Mouse (Mus musculus) lung, postnatal 0 days (tissue): ENCODE measurements around the gene Utp4. TPM values are rescaled to one million over a fixed set of nuclear protein-coding genes. Genes with fewer than 3 reads are reported as not detected.
A peak's percentile ranks its signal among the peaks of the same experiment; 100 is the strongest.

ENCODE experiments used
- ATAC-seq: fragments of 200-750 bp; cut with Nextera tagmentation; 2 replicates; pipeline ENCODE4 v1.8.0; 2017; ENCODE audit warnings: moderate library complexity
- DNase-seq: peaks from one replicate; pipeline ENCODE4 v3.0.0-alpha.2; 2016; ENCODE audit warnings: low spot score
- H3K27ac ChIP-seq: fragments of 300-500 bp; sonication (generic); 2 replicates; pipeline ENCODE4 v1.5.1; 2014; ENCODE audit warnings: antibody characterized with exemption, mild to moderate bottlenecking, low read length, mixed read lengths
- H3K27me3 ChIP-seq: fragments of 300-500 bp; sonication (generic); replicated peaks from 2 replicates; pipeline ENCODE4 v1.6.1; 2014; ENCODE audit warnings: low read length, mixed read lengths; ENCODE audit not compliant: insufficient read depth
- H3K36me3 ChIP-seq: fragments of 300-500 bp; sonication (generic); 2 replicates; pipeline ENCODE4 v1.6.1; 2014; ENCODE audit warnings: low read length, mixed read lengths; ENCODE audit not compliant: insufficient read depth
- H3K4me1 ChIP-seq: fragments of 300-500 bp; sonication (generic); 2 replicates; pipeline ENCODE4 v1.6.1; 2014; ENCODE audit warnings: antibody characterized with exemption, low read depth, low read length, mixed read lengths; ENCODE audit not compliant: insufficient read depth
- H3K4me2 ChIP-seq: fragments of 300-500 bp; sonication (generic); replicated peaks from 2 replicates; pipeline ENCODE4 v1.6.1; 2014; ENCODE audit warnings: low read depth, mild to moderate bottlenecking, low read length, moderate library complexity, mixed read lengths
- H3K4me3 ChIP-seq: fragments of 300-500 bp; sonication (generic); 2 replicates; pipeline ENCODE4 v1.5.1; 2014; ENCODE audit warnings: low read depth, low read length
- H3K9ac ChIP-seq: fragments of 300-500 bp; sonication (generic); replicated peaks from 2 replicates; pipeline ENCODE4 v1.6.1; 2014; ENCODE audit warnings: low read depth, mild to moderate bottlenecking
- H3K9me3 ChIP-seq: fragments of 300-500 bp; sonication (generic); 2 replicates; pipeline ENCODE4 v1.6.1; 2016; ENCODE audit warnings: low read length, mixed read lengths
- CTCF ChIP-seq: IDR thresholded peaks from 2 replicates; pipeline ENCODE4 v1.5.1; 2016; ENCODE audit warnings: antibody characterized with exemption, mild to moderate bottlenecking
- EP300 ChIP-seq: IDR thresholded peaks from 2 replicates; pipeline ENCODE4 v1.6.1; 2016; ENCODE audit warnings: antibody characterized with exemption, mild to moderate bottlenecking, control low read depth
- WGBS: fragments of 180-500 bp; shearing (Covaris S2); extraction: QIAGEN DNeasy Blood & Tissue Kit; methylation state at CpG from one replicate; pipeline ENCODE4 v1.1.7; 2014; 5-methylcytosine and 5-hydroxymethylcytosine counted together
- polyA plus RNA-seq: library from polyadenylated mRNA; unstranded; fragments of >200 nt; fragmentation: Nextera tagmentation; extraction: Ambion mirVana; gene quantifications from 2 replicates; pipeline ENCODE4 v1.2.1, GENCODE M21; 2015

Gene Utp4
- polyA plus RNA-seq, 1 experiment from 2014 or later, result 26.7 TPM

DNA sequence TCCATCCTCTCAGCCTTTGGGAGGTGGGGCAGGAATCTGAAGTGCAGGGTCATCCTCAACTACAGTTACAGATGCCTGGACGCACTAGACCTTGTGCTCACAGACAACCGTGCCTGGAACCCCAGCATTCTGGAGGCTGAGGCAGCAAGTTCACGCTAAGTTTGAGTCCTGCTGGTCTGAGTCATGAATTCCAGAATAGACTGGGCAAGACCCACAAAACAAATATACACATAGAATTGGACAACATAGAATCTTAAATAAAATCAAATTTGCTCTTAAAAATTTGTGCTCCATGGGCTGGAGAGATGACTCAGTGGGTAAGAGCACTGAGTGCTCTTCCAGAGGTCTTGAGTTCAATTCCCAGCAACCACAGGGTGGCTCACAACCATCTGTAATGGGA is 63.6 kb downstream of the Utp4 start:
- no peak overlapping the region for H3K27ac ChIP-seq
- H3K36me3 ChIP-seq, result no peaks in the 10 kb centered on the region
- no peak overlapping the region for H3K9ac ChIP-seq
- no peaks in the 10 kb centered on the region for H3K9me3 ChIP-seq
- no peak overlapping the region for H3K4me3 ChIP-seq
- DNase-seq (no peak), ATAC-seq (no peak)
- TF ChIP-seq CTCF, result no peak
- no peak for TF ChIP-seq EP300
- no peaks in the 10 kb centered on the region for H3K27me3 ChIP-seq
- WGBS, result 72% methylated on average over 3 of the region's 3 CpGs
- no peak overlapping the region for H3K4me2 ChIP-seq
- peaks cover 3% of the 10 kb centered on the region; the same call in 1 of the 2 replicates for H3K4me1 ChIP-seq

DNA sequence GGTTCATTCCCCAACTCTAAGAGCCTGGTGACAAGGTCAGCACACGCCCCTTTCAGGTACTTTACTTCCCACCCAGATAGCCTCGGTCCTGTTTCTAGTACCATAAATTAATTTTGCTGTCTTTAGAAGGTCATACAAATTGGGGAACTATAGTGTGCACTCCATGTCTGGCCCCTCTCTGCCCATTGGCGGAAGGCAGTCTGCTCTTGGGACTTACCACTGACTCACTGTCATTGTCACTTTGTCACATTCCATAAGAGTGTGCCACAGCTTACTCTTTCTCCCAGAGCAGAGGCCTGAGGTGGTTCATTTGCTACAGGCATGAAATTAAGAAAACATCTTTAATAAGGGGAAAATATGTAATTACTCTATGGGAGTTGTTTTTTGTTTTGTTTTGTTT is 64.8 kb downstream of the Utp4 start:
- no peaks in the 10 kb centered on the region for H3K9me3 ChIP-seq
- no peaks in the 10 kb centered on the region for H3K27me3 ChIP-seq
- H3K9ac ChIP-seq, result no peak overlapping the region
- H3K27ac ChIP-seq, result no peak overlapping the region
- ATAC-seq (no peak), DNase-seq (no peak)
- H3K36me3 ChIP-seq, result no peaks in the 10 kb centered on the region
- TF ChIP-seq EP300 (no peak), CTCF (no peak)
- H3K4me3 ChIP-seq, result no peak overlapping the region
- H3K4me1 ChIP-seq, result peaks cover 3% of the 10 kb centered on the region; the same call in 1 of the 2 replicates
- 71% methylated on average over 3 of the region's 3 CpGs for WGBS
- no peak overlapping the region for H3K4me2 ChIP-seq

DNA sequence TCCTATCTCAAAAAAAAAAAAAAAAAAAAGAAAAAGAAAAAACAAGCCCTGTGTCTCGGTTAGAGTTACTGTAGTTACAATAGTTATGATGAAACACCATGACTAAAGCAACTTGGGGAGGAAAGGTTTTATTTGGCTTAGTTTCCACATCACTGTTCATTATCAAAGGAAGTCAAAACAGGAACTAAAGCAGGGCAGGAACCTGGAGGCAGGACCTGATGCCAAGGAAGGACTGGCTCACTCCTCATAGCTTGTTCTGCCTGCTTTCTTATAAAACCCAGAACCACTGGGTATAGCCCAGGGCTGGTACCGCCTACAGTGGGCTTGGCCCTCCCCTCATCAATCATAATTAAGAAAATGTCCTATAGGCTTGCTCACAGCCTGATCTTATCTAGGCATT is 66.2 kb downstream of the Utp4 start:
- ATAC-seq, result no peak
- WGBS, result 82% methylated on average over 2 of the region's 2 CpGs
- no peak overlapping the region for H3K4me3 ChIP-seq
- H3K27ac ChIP-seq, result no peak overlapping the region
- peaks cover 3% of the 10 kb centered on the region; the same call in 1 of the 2 replicates for H3K4me1 ChIP-seq
- H3K27me3 ChIP-seq, result no peaks in the 10 kb centered on the region
- TF ChIP-seq CTCF (no peak), EP300 (no peak)
- DNase-seq, result peak; percentile 40
- no peak overlapping the region for H3K4me2 ChIP-seq
- H3K9ac ChIP-seq, result no peak overlapping the region
- H3K36me3 ChIP-seq, result no peaks in the 10 kb centered on the region
- H3K9me3 ChIP-seq, result no peaks in the 10 kb centered on the region

DNA sequence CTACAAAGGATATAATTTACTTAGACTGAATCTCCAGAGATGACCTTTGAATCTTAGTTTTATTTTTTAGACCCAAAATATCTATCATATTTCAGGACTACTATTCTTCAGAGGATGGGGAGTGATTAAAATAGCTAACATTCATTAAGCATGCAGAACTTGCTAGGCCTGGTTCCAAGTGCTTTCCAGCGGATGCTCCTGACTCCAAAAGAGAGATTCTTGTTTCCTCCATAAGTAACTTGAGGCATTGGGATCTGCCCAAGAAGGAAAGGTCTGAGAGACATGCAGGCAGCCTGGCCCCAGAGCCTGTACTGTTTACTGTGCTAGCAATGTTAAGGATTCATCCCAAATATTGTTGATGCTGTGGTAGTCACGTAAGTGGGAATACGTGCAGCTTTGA is 68.9 kb downstream of the Utp4 start:
- Histone ChIP-seq H3K27ac (no peak overlapping the region), H3K4me2 (no peak overlapping the region), H3K27me3 (no peaks in the 10 kb centered on the region), H3K36me3 (no peaks in the 10 kb centered on the region), H3K4me1 (peaks cover 3% of the 10 kb centered on the region; the same call in 1 of the 2 replicates), H3K9me3 (no peaks in the 10 kb centered on the region), H3K9ac (no peak overlapping the region), H3K4me3 (no peak overlapping the region)
- DNase-seq (no peak), ATAC-seq (no peak)
- no peak for TF ChIP-seq EP300
- TF ChIP-seq CTCF, result no peak
- 69% methylated on average over 3 of the region's 3 CpGs for WGBS

DNA sequence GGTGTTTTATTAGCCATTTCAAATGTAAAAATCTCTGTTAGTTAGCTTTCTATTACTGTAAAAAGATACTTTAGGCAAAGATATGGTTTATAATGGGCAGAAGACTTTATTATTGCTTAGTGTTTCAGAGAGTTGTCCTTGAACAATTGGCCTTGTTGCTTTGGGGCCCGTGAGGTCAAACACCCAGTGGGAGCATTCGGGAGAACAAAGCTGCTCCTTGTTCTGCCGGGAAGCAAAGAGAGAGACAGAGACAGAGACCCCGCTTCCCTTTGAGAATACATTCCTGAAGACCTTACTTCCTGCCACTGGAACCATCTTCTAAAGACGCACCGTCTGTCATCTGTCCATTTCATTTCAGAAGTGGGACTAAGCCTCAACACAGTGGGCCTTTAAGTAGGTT is 69.9 kb downstream of the Utp4 start:
- DNase-seq (no peak), ATAC-seq (no peak)
- Histone ChIP-seq H3K4me2 (no peak overlapping the region), H3K4me3 (no peak overlapping the region), H3K4me1 (peaks cover 3% of the 10 kb centered on the region; the same call in 1 of the 2 replicates), H3K27ac (no peak overlapping the region), H3K27me3 (no peaks in the 10 kb centered on the region), H3K9ac (no peak overlapping the region), H3K36me3 (no peaks in the 10 kb centered on the region), H3K9me3 (no peaks in the 10 kb centered on the region)
- TF ChIP-seq CTCF, result no peak
- TF ChIP-seq EP300, result no peak
- 60% methylated on average over 6 of the region's 6 CpGs for WGBS

DNA sequence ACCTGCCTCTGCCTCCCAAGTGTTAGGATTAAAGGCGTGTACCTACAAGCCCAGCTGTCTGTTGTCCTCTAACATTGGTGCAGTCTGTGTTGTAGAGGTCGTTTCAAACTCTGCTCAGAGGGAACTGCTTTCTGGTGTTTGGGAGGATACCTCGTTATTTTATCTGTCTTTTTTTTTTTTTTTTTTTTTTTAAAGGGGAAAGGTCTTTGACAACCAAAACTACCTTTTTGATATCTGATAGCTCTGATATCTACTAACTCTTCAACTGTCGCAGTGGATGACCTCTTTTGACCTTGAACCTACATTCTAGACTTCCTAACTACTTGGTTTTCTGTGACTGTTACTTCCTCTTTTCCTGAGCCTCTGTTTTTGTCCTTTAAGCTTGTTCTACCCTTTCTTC is 71.1 kb downstream of the Utp4 start:
- no peak for DNase-seq
- no peak for TF ChIP-seq CTCF
- no peak for TF ChIP-seq EP300
- Histone ChIP-seq H3K4me3 (no peak overlapping the region), H3K9me3 (no peaks in the 10 kb centered on the region), H3K36me3 (no peaks in the 10 kb centered on the region), H3K4me2 (no peak overlapping the region), H3K27me3 (no peaks in the 10 kb centered on the region), H3K4me1 (peaks cover 3% of the 10 kb centered on the region; the same call in 1 of the 2 replicates), H3K27ac (no peak overlapping the region), H3K9ac (no peak overlapping the region)
- 61% methylated on average over 4 of the region's 4 CpGs for WGBS
- ATAC-seq, result no peak

DNA sequence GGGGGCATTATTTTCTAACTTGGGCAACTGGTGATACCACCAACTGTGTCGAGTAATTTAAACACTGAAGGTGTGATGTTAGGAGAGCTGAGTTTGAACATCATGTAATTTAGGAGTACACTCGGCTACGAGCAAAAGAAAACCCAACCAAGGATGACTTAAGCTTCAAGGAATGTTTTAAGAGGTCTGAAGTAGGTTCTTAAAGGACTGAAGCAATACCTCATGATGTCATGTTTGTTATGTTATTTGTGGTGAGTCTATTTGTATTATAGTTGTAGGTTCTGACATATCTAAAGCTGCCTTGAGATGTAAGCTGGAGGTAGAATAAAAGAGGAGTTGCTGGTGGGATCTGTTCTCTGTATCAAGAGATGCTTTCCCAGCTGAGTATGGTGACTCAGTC is 76.5 kb downstream of the Utp4 start:
- Histone ChIP-seq H3K27ac (peak overlapping the region; percentile 78), H3K27me3 (no peaks in the 10 kb centered on the region), H3K9me3 (no peaks in the 10 kb centered on the region), H3K4me3 (no peak overlapping the region), H3K4me2 (no peak overlapping the region), H3K9ac (no peak overlapping the region; the same call in 1 of the 2 replicates), H3K36me3 (no peaks in the 10 kb centered on the region), H3K4me1 (peaks cover 9% of the 10 kb centered on the region; the same call in 1 of the 2 replicates)
- DNase-seq (peak; percentile 87), ATAC-seq (peak; percentile 85)
- no peak for TF ChIP-seq CTCF
- TF ChIP-seq EP300, result peak; percentile 90
- WGBS, result 40% methylated on average over 3 of the region's 3 CpGs
